Mouse (Mus musculus): ENCODE measurements around the gene Ces1d.
A peak's percentile ranks its signal among the peaks of the same experiment; 100 is the strongest.

The Ces1d gene

GRCm38 (mm10) chr8:93140696-93141095, 56.9 kb downstream of the Ces1d start:
- DNase-seq (ENCODE audit: low spot score in 2 of 2): peak; percentile 47 to 59

DNA sequence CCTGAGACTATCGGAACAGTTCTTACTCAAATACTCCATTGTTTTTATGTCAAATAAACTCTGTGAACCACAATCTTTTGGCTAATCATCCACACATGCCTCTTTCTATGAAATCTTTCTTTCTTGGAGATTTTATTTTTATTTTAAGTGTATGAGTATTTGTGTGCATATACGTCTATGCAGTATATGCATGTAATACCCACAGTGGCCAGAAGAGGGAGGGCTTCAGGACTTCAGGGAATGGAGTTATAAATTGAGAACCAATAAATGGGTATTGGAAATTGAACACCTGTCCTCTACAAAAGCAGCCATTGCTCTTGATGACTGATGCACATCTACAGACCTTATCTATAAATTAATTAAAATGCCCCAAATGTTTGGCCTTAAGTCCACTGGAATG, 65.4 kb downstream of the Ces1d start:
- DNase-seq (ENCODE audit: low spot score in 2 of 2): no peak

- DNase-seq (ENCODE audit: low spot score in 2 of 2): no peak
Measured at GRCm38 (mm10) chr8:93131233-93131980, 66.2 kb downstream of the Ces1d start, which contains the start of gene Ces1c. TSS of gene Ces1c (minus strand) at chr8:93131283.

DNA sequence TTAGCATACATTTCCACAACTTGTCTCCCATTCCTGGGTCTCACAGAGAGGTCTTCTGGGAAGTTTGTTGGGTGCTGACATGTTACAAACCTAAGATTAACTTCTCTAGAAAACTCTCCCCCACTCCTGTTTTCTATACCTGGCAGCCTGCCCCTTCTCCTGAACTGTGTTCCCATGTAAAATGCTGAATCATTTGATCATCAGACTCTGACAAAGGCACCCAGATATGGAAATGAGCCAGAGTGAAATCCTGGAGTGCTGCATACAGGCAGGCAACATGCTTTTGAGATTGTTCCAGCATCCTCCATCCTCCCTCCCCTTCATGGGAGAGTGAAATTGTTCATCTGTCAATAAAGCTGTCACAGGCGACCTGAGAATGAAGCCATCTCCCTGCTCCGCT, 71.2 kb downstream of the Ces1d start:
- DNase-seq (ENCODE audit: low spot score in 2 of 2): peak in 1 of 2 experiments; percentile 6

GRCm38 (mm10) chr8:93122005-93122404, 75.6 kb downstream of the Ces1d start:
- DNase-seq (ENCODE audit: low spot score in 2 of 2): no peak

Data from right cerebral cortex, adult 2 months (tissue).